Mouse (Mus musculus): ENCODE measurements around the gene Tcf7l2. TPM values are rescaled to one million over a fixed set of nuclear protein-coding genes. Genes with fewer than 3 reads are reported as not detected.
A peak's percentile ranks its signal among the peaks of the same experiment; 100 is the strongest.

The Tcf7l2 gene
- total and polyA plus RNA-seq, 3 experiments: not detected

- TF ChIP-seq MAZ (IDR thresholded peaks at IDR 0.05; ENCODE audit: low read depth, low read length): no peak
- TF ChIP-seq SIN3A (IDR thresholded peaks at IDR 0.05; ENCODE audit: low read length): no peak
- TF ChIP-seq NELFE (IDR thresholded peaks at IDR 0.05; ENCODE audit: low read depth, low read length): no peak
- TF ChIP-seq USF1 (IDR thresholded peaks at IDR 0.05; ENCODE audit: low read depth, low read length): no peak
- TF ChIP-seq TCF12 (IDR thresholded peaks at IDR 0.05; ENCODE audit: low read depth, low read length): no peak
- TF ChIP-seq UBTF (IDR thresholded peaks at IDR 0.05; ENCODE audit: low read depth, low read length): no peak
- TF ChIP-seq MAFK (IDR thresholded peaks at IDR 0.05; ENCODE audit: insufficient replicate concordance, low read length): peak; percentile 96
- peak; percentile 90 for TF ChIP-seq IRF4 (IDR thresholded peaks at IDR 0.05; ENCODE audit: low read depth, low read length)
- no peak for TF ChIP-seq CHD1 (IDR thresholded peaks at IDR 0.05; ENCODE audit: low read depth, low read length)
- no peak for TF ChIP-seq ELF1 (IDR thresholded peaks at IDR 0.05; ENCODE audit: low read depth, low read length)
- no peak for TF ChIP-seq PAX5 (IDR thresholded peaks at IDR 0.05; ENCODE audit: low read length)
- TF ChIP-seq POLR2A (IDR thresholded peaks at IDR 0.05; ENCODE audit: low read depth, low read length): no peak
- no peak for TF ChIP-seq USF2 (conservative IDR thresholded peaks at IDR 0.05; ENCODE audit: low read depth, low read length)
- TF ChIP-seq RCOR1 (conservative IDR thresholded peaks at IDR 0.05; ENCODE audit: low read depth, low read length): peak; percentile 90; the same call in 1 of the 2 replicates
- TF ChIP-seq EP300 (IDR thresholded peaks at IDR 0.05; ENCODE audit: low read length): peak; percentile 81
Measured at GRCm38 (mm10) chr19:55768889-55769288, 27.3 kb downstream of the Tcf7l2 start (continued).

- in situ Hi-C loops (cut with MboI; ENCODE audit: low pct_ligation_motif_present, low pct_unique_long_range_greater_than_20kb, low sequenced_read_pairs): no loop called here
- dilution Hi-C loops (cut with MboI; ENCODE audit: extremely low pct_ligation_motif_present, extremely low pct_unique_long_range_greater_than_20kb, low sequenced_read_pairs): no loop called here
- Histone ChIP-seq H3K4me2 (ENCODE audit: insufficient read depth, low read depth, poor library complexity, severe bottlenecking) (no peak overlapping the region), H3K4me3 (replicated peaks in 1 of 3; ENCODE audit: low read depth in 2 of 3, low read length in 2 of 3, poor library complexity in 1 of 3) (no peak overlapping the region), H3K79me2 (replicated peaks; ENCODE audit: control insufficient read depth, extremely low read depth, insufficient read depth, poor library complexity, severe bottlenecking) (no peaks in the 10 kb centered on the region), H3K36me3 (replicated peaks in 1 of 2; ENCODE audit: control insufficient read depth in 1 of 2, insufficient read depth in 1 of 2, low read length in 1 of 2) (no peaks in the 10 kb centered on the region), H3K4me1 (ENCODE audit: control insufficient read depth in 1 of 2, insufficient read depth in 2 of 2) (peaks cover 0 to 5% of the 10 kb centered on the region in 2 experiments; a peak in 2 of 4 replicates), H3K27ac (ENCODE audit: insufficient read depth, low read depth) (no peak overlapping the region), H3K9me3 (replicated peaks; ENCODE audit: low read length) (peaks cover 3% of the 10 kb centered on the region), H3K9ac (ENCODE audit: insufficient read depth, low read depth) (no peak overlapping the region), H3K27me3 (replicated peaks) (peaks cover 87% of the 10 kb centered on the region)
- no peak for DNase-seq (ENCODE audit: extremely low read depth)
- no peak for TF ChIP-seq NELFE (IDR thresholded peaks at IDR 0.05; ENCODE audit: low read depth, low read length)
- no peak for TF ChIP-seq RAD21 (IDR thresholded peaks at IDR 0.05; ENCODE audit: low read depth, low read length)
- no peak for TF ChIP-seq TCF12 (IDR thresholded peaks at IDR 0.05; ENCODE audit: low read depth, low read length)
- TF ChIP-seq BHLHE40 (IDR thresholded peaks at IDR 0.05; ENCODE audit: low read depth, low read length): no peak
- TF ChIP-seq ZMIZ1 (IDR thresholded peaks at IDR 0.05; ENCODE audit: low read depth, low read length): no peak
- TF ChIP-seq USF2 (conservative IDR thresholded peaks at IDR 0.05; ENCODE audit: low read depth, low read length): no peak
- TF ChIP-seq MYC (IDR thresholded peaks at IDR 0.05; ENCODE audit: low read depth, low read length): no peak
- no peak for TF ChIP-seq PAX5 (IDR thresholded peaks at IDR 0.05; ENCODE audit: low read length)
- no peak for TF ChIP-seq MXI1 (IDR thresholded peaks at IDR 0.05; ENCODE audit: low read depth, low read length)
Measured at GRCm38 (mm10) chr19:55774334-55774733, 32.7 kb downstream of the Tcf7l2 start.

All from CH12.LX (cell line).